Mouse (Mus musculus) C2C12 (cell line): Measurements from ENCODE around the gene 4930412O13Rik. TPM values are rescaled to one million over a fixed set of nuclear protein-coding genes. Genes with fewer than 3 reads are reported as not detected.

ENCODE experiments used
- H3K27me3 ChIP-seq: one replicate; pipeline ENCODE4 v1.6.1; 2011; ENCODE audit not compliant: control insufficient read depth, insufficient read depth, insufficient read length
- H3K36me3 ChIP-seq: one replicate; pipeline ENCODE4 v1.6.1; 2011; ENCODE audit not compliant: control insufficient read depth, insufficient read depth
- H3K4me3 ChIP-seq: one replicate; pipeline ENCODE4 v1.5.1; 2011; ENCODE audit warnings: mild to moderate bottlenecking, control low read depth; ENCODE audit not compliant: poor library complexity, insufficient read depth, severe bottlenecking
- H3K79me2 ChIP-seq: one replicate; pipeline ENCODE4 v1.6.1; 2011; ENCODE audit not compliant: control insufficient read depth, insufficient read depth
- H3K79me3 ChIP-seq: one replicate; pipeline ENCODE4 v1.6.1; 2011; ENCODE audit warnings: low read depth, control low read depth
- H3ac ChIP-seq: one replicate; pipeline ENCODE3; 2011; ENCODE audit warnings: low read depth; ENCODE audit not compliant: control insufficient read depth, insufficient read length
- CEBPB ChIP-seq: IDR thresholded peaks from one replicate; pipeline ENCODE4 v1.6.1; 2011; ENCODE audit warnings: low read depth, mild to moderate bottlenecking, control low read depth, moderate library complexity
- CTCF ChIP-seq: IDR thresholded peaks from one replicate; pipeline ENCODE4 v1.5.1; 2011; ENCODE audit not compliant: control insufficient read depth, insufficient read depth, insufficient read length
- FOSL1 ChIP-seq: IDR thresholded peaks from one replicate; pipeline ENCODE4 v1.8.0; 2011; ENCODE audit warnings: mild to moderate bottlenecking, low read length; ENCODE audit not compliant: poor library complexity, insufficient read depth, severe bottlenecking
- MAX ChIP-seq: IDR thresholded peaks from one replicate; pipeline ENCODE4 v1.6.1; 2011; ENCODE audit warnings: mild to moderate bottlenecking, control low read depth
- MYOD1 ChIP-seq: IDR thresholded peaks from one replicate; pipeline ENCODE4 v1.6.1; 2011; ENCODE audit warnings: low read depth; ENCODE audit not compliant: control insufficient read depth, insufficient read length
- MYOG ChIP-seq: IDR thresholded peaks from one replicate; pipeline ENCODE4 v1.6.1; 2011; ENCODE audit not compliant: control insufficient read depth, insufficient read length; ENCODE audit errors: extremely low read depth
- USF1 ChIP-seq: IDR thresholded peaks from one replicate; pipeline ENCODE4 v1.6.1; 2011; ENCODE audit warnings: low read depth, mild to moderate bottlenecking, control low read depth, moderate library complexity
- polyA plus RNA-seq: library from polyadenylated mRNA; unstranded; fragments of >200 nt; fragmentation: generic; extraction: Trizol; gene quantifications from one replicate; pipeline ENCODE4 v1.2.1, GENCODE M21; 2012; ENCODE audit warnings: missing spikeins

4930412O13Rik gene
- polyA plus RNA-seq, 1 experiment: not detected

DNA sequence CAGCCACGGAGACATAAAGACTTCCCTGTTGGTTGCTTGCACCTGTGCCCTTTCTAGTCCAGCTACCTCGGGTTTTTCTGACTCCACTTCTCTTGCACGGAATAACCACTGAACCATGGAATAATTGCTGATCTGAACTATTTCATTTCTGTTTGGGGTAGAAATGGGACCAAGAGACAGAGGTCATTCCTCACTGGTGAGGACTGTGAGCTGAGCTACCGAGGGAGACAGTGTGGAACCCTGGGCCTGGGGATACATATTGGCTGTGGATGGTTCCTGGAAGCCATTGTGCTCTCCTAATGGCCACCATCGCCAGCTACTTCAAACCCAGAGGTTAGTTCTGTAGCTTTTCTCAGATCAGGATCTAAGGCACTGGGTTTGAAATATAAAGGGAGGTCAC is 9.9 kb downstream of the 4930412O13Rik start:
- H3K4me3 ChIP-seq: no peak overlapping the region
- no peaks in the 10 kb centered on the region for H3K79me3 ChIP-seq
- H3K36me3 ChIP-seq: no peaks in the 10 kb centered on the region
- no peaks in the 10 kb centered on the region for H3K27me3 ChIP-seq
- TF ChIP-seq MYOG (no peak), MAX (no peak), USF1 (no peak), MYOD1 (no peak)
- H3ac ChIP-seq: no peak overlapping the region
- H3K79me2 ChIP-seq: no peaks in the 10 kb centered on the region

DNA sequence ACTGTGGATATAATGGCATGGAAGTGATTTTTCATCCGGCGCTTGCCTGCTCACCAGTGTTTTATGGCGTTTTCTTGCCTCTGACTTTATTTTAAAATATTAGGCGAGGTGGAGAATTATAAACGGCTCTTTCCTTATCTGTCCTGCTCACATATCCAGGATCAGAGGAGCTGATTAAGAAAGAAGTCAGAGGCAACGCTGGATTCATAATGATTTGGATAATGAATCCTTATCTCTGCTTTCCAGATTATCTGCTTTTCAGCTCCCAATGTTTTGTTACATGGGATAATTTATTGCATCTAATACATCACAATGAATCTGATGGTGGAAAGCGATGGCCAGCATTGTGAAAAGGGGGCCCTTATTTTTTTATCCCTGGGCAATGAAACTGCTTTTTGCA is 11.5 kb downstream of the 4930412O13Rik start:
- H3K4me3 ChIP-seq: no peak overlapping the region
- H3K79me2 ChIP-seq: no peaks in the 10 kb centered on the region
- H3K36me3 ChIP-seq: no peaks in the 10 kb centered on the region
- no peaks in the 10 kb centered on the region for H3K79me3 ChIP-seq
- TF ChIP-seq CEBPB (no peak), USF1 (no peak), FOSL1 (no peak), CTCF (no peak), MYOD1 (no peak), MYOG (no peak), MAX (no peak)
- H3K27me3 ChIP-seq: no peaks in the 10 kb centered on the region
- H3ac ChIP-seq: no peak overlapping the region

DNA sequence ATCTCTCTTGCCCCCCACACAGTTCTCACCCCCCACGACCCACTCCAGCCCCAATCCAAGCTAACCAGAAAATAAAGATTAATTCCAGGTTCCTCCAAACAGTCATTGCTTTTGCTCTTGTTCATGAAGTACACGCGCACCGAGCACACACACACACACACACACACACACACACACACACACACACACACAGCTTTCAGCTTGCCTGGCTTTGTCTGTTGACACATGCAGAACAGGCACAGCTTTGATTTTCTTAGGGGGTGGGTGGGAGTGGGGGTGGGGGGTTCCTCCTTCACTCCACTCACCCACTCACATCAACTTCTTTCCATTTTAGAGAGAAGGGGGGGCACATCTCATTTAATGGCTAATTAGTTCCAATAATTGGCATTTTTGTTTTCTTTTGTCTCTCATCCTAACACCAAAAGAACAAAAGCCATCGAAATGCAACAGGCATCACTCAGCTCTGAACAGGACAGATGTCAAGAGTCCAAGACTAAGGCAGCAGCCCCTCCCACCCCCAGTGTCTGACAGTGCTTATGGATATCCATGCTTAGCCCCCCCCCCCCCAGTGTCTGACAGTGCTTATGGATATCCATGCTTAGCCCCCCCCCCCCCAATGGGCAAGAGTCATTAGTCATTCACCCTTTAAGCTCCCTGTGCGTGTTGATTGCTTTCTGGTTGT is 12.4 kb downstream of the 4930412O13Rik start:
- no peak overlapping the region for H3K4me3 ChIP-seq
- H3K79me3 ChIP-seq: no peaks in the 10 kb centered on the region
- no peaks in the 10 kb centered on the region for H3K36me3 ChIP-seq
- no peaks in the 10 kb centered on the region for H3K79me2 ChIP-seq
- H3ac ChIP-seq: no peak overlapping the region
- TF ChIP-seq MYOD1: no peak
- no peak for TF ChIP-seq FOSL1
- no peak for TF ChIP-seq MAX
- TF ChIP-seq MYOG: no peak
- TF ChIP-seq CTCF: no peak
- no peak for TF ChIP-seq CEBPB
- TF ChIP-seq USF1: no peak
- H3K27me3 ChIP-seq: no peaks in the 10 kb centered on the region

DNA sequence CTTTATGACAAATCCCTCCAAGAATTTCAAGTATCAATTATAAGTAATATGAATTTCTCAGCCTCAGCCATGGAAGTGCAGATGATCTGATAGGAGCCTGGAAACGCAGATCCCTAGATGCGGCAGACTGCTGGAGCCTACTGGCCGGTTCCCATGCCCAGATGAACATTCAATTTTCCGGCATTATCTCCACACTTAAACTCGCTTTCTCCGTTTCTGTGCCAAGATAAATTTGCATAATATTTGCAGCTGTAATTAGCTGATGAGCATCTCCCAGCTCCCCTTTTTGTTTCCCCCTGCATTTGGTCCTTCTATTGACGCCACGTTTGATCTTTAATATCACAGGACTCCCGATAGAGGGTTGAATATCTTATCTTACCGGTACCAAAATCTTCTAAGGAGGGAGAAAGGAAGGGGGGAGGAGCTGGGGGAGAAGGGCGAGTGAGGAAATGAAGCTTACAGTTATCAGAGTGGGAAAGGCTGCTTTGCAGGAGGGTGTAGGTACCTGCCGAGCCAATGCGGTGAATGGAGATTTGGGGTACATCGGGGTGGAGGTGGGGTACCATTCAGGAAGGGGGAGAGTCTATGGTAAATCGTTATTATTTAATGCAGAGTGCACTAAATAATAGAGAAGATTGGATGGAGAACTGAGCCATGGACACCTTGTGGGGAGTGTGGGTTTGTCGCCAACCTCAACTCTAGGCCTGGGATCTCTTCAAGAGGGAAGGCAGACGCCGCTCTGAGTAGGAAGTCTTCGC is 14.0 kb downstream of the 4930412O13Rik start:
- TF ChIP-seq MYOG (no peak), CEBPB (no peak), MAX (no peak), CTCF (no peak), USF1 (no peak), MYOD1 (no peak), FOSL1 (no peak)
- no peaks in the 10 kb centered on the region for H3K27me3 ChIP-seq
- H3K4me3 ChIP-seq: no peak overlapping the region
- H3K36me3 ChIP-seq: no peaks in the 10 kb centered on the region
- no peak overlapping the region for H3ac ChIP-seq
- no peaks in the 10 kb centered on the region for H3K79me3 ChIP-seq
- H3K79me2 ChIP-seq: no peaks in the 10 kb centered on the region

DNA sequence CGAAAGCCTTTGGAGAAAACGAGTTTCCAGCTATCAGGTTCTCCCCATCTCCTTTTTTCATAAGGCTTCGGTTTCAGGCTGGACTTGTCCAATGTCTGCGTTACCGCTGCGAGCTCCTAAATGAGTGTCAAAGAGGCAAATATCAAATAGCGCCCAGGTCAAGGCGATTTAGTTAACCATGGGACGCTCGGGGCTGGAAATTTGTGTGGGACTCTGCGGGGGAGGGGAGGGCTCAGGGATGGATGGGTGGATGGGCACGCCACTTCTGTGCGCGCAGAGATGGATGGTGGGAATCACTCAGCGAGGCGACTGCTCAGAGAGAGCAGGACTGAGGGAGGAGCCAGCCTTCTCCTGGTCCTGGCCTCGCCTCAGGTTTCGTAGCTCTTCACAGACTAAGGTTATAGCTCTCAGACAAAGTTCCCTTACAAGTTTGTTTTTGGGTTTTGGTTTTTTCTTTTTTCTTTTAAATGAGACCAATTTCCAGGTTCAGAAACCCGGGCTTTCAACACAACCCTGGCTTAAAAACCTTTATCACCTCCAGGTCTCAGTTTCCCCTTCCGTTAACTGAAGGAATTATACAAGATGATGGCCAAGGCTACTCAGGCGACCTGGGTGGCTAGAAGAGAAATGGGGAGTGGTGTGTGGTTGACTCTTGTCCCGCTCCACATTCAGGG is 15.2 kb downstream of the 4930412O13Rik start:
- H3ac ChIP-seq: no peak overlapping the region

More for the DNA sequence above, 15.2 kb downstream of the 4930412O13Rik start:
- Histone ChIP-seq H3K36me3 (no peaks in the 10 kb centered on the region), H3K79me2 (no peaks in the 10 kb centered on the region), H3K4me3 (no peak overlapping the region), H3K27me3 (no peaks in the 10 kb centered on the region), H3K79me3 (no peaks in the 10 kb centered on the region)
- TF ChIP-seq CEBPB (no peak), CTCF (no peak), MYOD1 (no peak), USF1 (no peak), MAX (no peak), FOSL1 (no peak), MYOG (no peak)
